Mouse (Mus musculus) spleen, adult 2 months (tissue): ENCODE data around the gene Oaz1.

Source experiments
- CTCF ChIP-seq: fragments of 200-500 bp; IDR thresholded peaks from 2 replicates; pipeline ENCODE4 v1.5.1; 2011; ENCODE audit warnings: mild to moderate bottlenecking, inconsistent platforms; ENCODE audit not compliant: insufficient read depth, insufficient read length, insufficient replicate concordance; ENCODE audit errors: extremely low read depth
- POLR2A ChIP-seq: fragments of 200-500 bp; IDR thresholded peaks from 2 replicates; pipeline ENCODE4 v1.6.1; 2011; ENCODE audit warnings: low read depth, low read length, inconsistent platforms

DNA sequence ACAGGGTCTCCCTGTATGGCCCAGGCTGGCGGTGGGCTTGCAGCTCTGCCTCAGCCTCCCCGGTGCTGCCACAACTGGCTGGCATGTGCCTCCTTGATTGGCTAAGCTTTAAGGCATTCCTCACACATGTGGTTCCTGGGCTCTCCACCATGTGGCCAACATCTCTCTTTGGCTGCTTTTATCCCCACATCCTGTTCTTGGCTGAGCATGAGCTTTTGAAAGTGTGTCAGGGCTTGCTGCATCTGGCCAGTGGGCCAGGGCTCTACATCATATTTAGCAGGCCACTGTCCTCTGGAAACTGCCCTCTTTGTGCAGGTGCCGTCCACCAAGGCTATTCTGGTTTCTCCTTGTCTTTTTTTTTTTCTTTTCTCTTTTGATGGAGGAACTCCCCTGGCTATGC lies 29.8 kb downstream of the Oaz1 start:
- no peak for TF ChIP-seq POLR2A
- no peak for TF ChIP-seq CTCF
